Mouse (Mus musculus) cerebellum, postnatal 14 days (tissue): ENCODE measurements around the gene Meioc.
"Not testable (repeated sequence)": the region's sequence is repeated elsewhere in the genome, so short reads cannot be mapped to it uniquely, and the experiment has no call there.

Experiments
- DNase-seq, 2 experiments: peaks; one replicate each; pipeline ENCODE4 v3.0.0; 2021; ENCODE audit warnings: mixed read lengths in 2 of 2

Gene Meioc

GRCm38 (mm10) chr11:102690162-102690561, 26.6 kb downstream of the Meioc start:
- peak; percentile 89 to 92 for DNase-seq

- DNase-seq, result no peak
These were observed 31.8 kb downstream of the Meioc start for GRCm38 (mm10) chr11:102695289-102695688.

GRCm38 (mm10) chr11:102697338-102698017, 34.0 kb downstream of the Meioc start, which contains the start of gene Ccdc43:
TSS of gene Ccdc43 (minus strand) at chr11:102697782.
- DNase-seq, result peak; percentile 87 to 89

GRCm38 (mm10) chr11:102698018-102698476, 34.5 kb downstream of the Meioc start:
- no peak for DNase-seq

- not testable (repeated sequence) for DNase-seq
These were observed 38.7 kb downstream of the Meioc start for GRCm38 (mm10) chr11:102702206-102702605.

GRCm38 (mm10) chr11:102712411-102712810, 48.9 kb downstream of the Meioc start:
- no peak for DNase-seq

GRCm38 (mm10) chr11:102714578-102714977, 51.1 kb downstream of the Meioc start:
- DNase-seq, result not testable (repeated sequence)

GRCm38 (mm10) chr11:102716135-102716534, 52.6 kb downstream of the Meioc start:
- no peak for DNase-seq

GRCm38 (mm10) chr11:102725574-102725973, 62.1 kb downstream of the Meioc start:
- peak; percentile 55 to 63 for DNase-seq

GRCm38 (mm10) chr11:102728614-102729013, 65.1 kb downstream of the Meioc start:
- DNase-seq, result peak; percentile 74 to 77

- DNase-seq, result no peak
These were observed 66.3 kb downstream of the Meioc start for GRCm38 (mm10) chr11:102729835-102730234.

GRCm38 (mm10) chr11:102731366-102731765, 67.8 kb downstream of the Meioc start:
- peak; percentile 56 to 77 for DNase-seq
